Mouse (Mus musculus) ES-Bruce4 (cell line): ENCODE results near the gene Sept9. TPM values are rescaled to one million over a fixed set of nuclear protein-coding genes. Genes with fewer than 3 reads are reported as not detected.

Experiments
- H3K27ac ChIP-seq: 2 replicates; pipeline ENCODE4 v1.5.1; 2012; ENCODE audit warnings: low read length, inconsistent platforms; ENCODE audit not compliant: insufficient read depth
- H3K27me3 ChIP-seq: 2 replicates; pipeline ENCODE4 v1.6.1; 2012; ENCODE audit warnings: mild to moderate bottlenecking, low read length, inconsistent platforms; ENCODE audit not compliant: control insufficient read depth, poor library complexity, insufficient read depth, severe bottlenecking
- H3K36me3 ChIP-seq: 2 replicates; pipeline ENCODE4 v1.6.1; 2012; ENCODE audit warnings: inconsistent platforms, mild to moderate bottlenecking, low read length, moderate library complexity; ENCODE audit not compliant: control insufficient read depth, poor library complexity, insufficient read depth, severe bottlenecking
- H3K4me1 ChIP-seq: one replicate; pipeline ENCODE4 v1.8.1; 2011; ENCODE audit warnings: low read length; ENCODE audit not compliant: control insufficient read depth, insufficient read depth
- H3K4me3 ChIP-seq: 2 replicates; pipeline ENCODE4 v1.5.1; 2011; ENCODE audit warnings: low read depth, mild to moderate bottlenecking, low read length
- H3K9ac ChIP-seq: 2 replicates; pipeline ENCODE4 v1.6.1; 2012; ENCODE audit warnings: low read depth, mild to moderate bottlenecking, inconsistent platforms; ENCODE audit not compliant: poor library complexity, severe bottlenecking
- H3K9me3 ChIP-seq: replicated peaks from 2 replicates; pipeline ENCODE4 v1.6.1; 2012; ENCODE audit warnings: mild to moderate bottlenecking, low read length, inconsistent platforms; ENCODE audit not compliant: control insufficient read depth, poor library complexity, insufficient read depth, severe bottlenecking
- CTCF ChIP-seq: IDR thresholded peaks from one replicate; pipeline ENCODE4 v1.8.1; 2011; ENCODE audit warnings: low read depth, low read length
- EP300 ChIP-seq: IDR thresholded peaks from 2 replicates; pipeline ENCODE4 v1.6.1; 2011; ENCODE audit warnings: low read depth, low read length; ENCODE audit not compliant: insufficient read depth
- POLR2A ChIP-seq: IDR thresholded peaks from one replicate; pipeline ENCODE4 v1.8.1; 2011; ENCODE audit warnings: low read length; ENCODE audit not compliant: insufficient read depth
- polyA plus RNA-seq: library from polyadenylated mRNA; stranded (reverse); fragments of >200 nt; gene quantifications from 2 replicates; pipeline ENCODE4 v1.2.4, GENCODE M21; 2011; ENCODE audit warnings: low read depth; ENCODE audit not compliant: missing spikeins, insufficient read depth, insufficient read length

The Sept9 gene
- polyA plus RNA-seq, 1 experiment, result 123 TPM

DNA sequence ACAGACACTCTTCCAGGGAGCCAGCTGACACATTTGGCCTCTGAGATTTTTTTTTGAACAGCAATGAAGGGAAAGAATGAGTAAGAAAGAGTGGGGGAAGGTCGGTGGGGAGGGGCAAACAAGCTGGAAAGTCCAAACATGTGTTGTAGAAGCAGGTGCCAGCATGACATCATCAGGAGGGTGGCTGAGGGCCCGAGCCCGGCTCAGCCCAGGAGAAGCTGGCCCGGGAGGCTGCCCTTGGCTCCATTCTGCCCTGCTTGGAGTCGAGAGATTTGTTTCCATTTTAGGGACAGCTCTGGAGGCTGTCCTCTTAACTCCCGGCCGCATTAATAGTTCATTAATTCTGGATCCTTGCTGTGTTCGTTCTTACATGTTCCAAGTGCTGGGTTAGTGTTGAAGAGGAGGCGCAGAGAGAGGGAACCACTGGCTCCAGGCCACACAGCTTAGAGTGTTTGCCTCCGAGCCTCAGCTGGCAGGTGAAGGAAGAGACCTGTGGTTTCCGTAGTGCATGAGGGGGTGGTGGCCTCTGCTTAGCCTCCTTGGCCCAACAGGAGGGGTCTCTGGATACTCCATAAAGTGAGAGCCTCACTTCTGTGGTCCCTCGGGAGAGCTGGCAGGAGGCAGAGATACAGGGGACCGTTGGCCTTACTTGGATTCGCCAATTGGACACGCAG lies 111.8 kb downstream of the Sept9 start:
- Histone ChIP-seq H3K9ac (peak overlapping the region; percentile 7; the same call in 1 of the 2 replicates), H3K4me3 (no peak overlapping the region), H3K9me3 (no peaks in the 10 kb centered on the region), H3K27ac (peak overlapping the region; percentile 10; the same call in 1 of the 2 replicates), H3K27me3 (no peaks in the 10 kb centered on the region), H3K36me3 (no peaks in the 10 kb centered on the region), H3K4me1 (peaks cover 21% of the 10 kb centered on the region)
- TF ChIP-seq EP300 (no peak), POLR2A (no peak), CTCF (no peak)

DNA sequence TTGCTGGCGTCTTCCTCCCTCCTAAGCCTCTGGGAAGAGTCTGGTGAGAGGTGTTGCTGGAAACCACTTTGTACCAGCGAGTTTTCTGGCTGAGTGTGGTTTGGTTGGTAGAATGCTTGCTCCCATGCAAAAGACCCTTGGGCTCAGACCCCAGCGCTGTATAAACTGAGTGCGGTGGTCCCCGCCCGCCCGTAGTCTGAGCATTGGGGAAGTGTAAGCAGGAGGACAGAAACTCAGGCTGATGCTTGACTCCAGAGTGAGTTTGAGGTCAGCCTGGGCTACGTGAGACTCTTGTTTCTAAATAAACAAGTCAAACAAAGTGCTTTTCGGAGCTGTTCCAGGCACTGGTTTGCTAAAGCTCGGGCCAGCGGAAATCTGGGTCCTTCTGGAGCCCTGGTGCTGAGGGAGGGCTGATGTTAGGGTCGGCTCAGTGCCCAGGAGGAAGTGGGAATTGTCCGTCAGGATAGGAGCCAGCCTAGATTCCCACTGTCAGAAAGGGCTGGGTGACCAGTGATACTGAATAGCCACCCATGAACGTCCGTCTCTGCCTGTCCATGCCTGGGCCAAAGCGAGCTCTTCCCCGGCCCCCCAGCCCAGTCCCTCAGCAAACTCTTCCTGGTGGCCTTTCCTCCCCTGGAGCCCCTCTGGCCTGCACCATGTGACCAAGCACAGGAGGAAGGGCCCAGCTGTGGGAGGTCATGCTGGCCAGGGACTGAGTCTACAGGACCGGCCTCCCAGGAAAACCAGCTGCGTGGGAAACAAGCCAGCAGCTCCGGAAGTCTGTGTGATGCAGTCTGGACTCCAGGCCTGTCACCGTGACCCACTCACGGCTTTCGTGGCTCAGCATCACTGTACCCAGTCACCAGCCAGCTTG lies 112.8 kb downstream of the Sept9 start:
- TF ChIP-seq POLR2A (no peak), EP300 (no peak), CTCF (no peak)
- H3K27ac ChIP-seq, result peak overlapping the region; percentile 10; the same call in 1 of the 2 replicates

DNA sequence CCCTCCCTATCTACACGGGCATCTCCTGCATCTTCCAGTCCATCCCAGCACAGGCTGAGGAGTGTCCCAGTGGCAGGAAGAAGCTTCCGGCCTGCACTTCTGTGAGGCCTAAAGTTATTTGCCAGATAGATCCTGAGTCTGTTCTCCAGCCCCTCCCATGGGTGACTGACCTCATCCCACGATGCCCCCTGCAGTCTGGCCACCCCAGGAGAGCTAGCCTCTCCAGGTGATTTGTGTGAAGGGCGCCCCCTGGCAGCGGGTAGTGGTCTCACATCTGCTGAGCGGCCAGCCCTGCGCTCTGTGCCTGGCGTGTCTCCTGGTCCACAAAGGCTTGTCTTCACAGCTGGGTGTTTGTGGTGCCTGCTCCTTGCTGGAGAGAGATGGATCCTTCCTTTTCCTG lies 113.5 kb downstream of the Sept9 start:
- Histone ChIP-seq H3K27me3 (no peaks in the 10 kb centered on the region), H3K4me1 (peaks cover 19% of the 10 kb centered on the region), H3K9ac (no peak overlapping the region), H3K4me3 (no peak overlapping the region), H3K36me3 (no peaks in the 10 kb centered on the region), H3K27ac (no peak overlapping the region), H3K9me3 (no peaks in the 10 kb centered on the region)
- TF ChIP-seq POLR2A (no peak), CTCF (peak; percentile 82), EP300 (no peak)

More for the DNA sequence above, 112.8 kb downstream of the Sept9 start:
- no peaks in the 10 kb centered on the region for H3K36me3 ChIP-seq
- H3K27me3 ChIP-seq, result no peaks in the 10 kb centered on the region
- no peak overlapping the region for H3K4me3 ChIP-seq
- H3K9me3 ChIP-seq, result no peaks in the 10 kb centered on the region
- H3K4me1 ChIP-seq, result peaks cover 18% of the 10 kb centered on the region
- H3K9ac ChIP-seq, result no peak overlapping the region

DNA sequence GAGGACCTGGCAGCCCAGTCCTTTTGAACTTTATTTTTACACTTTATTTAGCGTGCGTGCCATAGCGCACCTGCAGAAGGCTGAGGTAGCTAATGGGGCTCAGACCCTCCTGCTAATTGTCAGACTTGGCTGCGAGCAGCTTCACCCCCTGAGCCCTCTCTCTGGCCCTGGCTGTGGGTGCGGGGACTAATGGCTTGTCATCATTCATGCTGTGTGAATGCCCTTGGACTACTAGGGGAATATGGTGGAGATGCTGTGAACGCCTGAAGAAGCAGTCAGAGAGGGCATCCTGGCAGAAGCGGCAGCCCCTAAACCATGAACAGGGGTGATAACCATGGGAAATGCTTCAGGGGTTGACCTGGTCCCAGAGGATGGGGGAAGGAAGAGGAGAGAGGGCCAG lies 114.0 kb downstream of the Sept9 start:
- Histone ChIP-seq H3K4me1 (peaks cover 23% of the 10 kb centered on the region), H3K27me3 (no peaks in the 10 kb centered on the region), H3K27ac (no peak overlapping the region), H3K9me3 (no peaks in the 10 kb centered on the region), H3K9ac (no peak overlapping the region), H3K36me3 (no peaks in the 10 kb centered on the region), H3K4me3 (no peak overlapping the region)
- TF ChIP-seq POLR2A, result no peak
- no peak for TF ChIP-seq CTCF
- TF ChIP-seq EP300, result no peak

DNA sequence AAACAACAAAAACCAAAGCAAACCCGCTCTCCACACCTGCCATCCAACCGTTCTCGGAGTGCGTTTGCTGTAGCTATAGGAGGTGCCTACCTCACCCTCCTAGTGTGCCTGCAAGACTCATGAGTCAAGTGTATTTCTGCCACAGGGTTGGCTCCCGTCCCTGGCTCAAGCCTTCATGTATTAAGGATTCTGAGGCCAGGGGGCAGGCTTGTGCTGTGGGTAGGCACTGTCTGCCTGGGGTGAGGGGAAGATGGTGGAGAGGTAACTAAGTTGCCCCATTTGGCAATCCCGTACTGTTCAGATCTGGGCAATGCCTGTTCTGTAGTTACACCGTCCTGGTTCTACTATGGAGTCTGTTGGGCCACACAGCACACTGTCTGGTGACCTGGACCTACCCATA lies 114.6 kb downstream of the Sept9 start:
- Histone ChIP-seq H3K4me1 (peaks cover 28% of the 10 kb centered on the region), H3K9me3 (no peaks in the 10 kb centered on the region), H3K27me3 (no peaks in the 10 kb centered on the region), H3K9ac (no peak overlapping the region), H3K36me3 (no peaks in the 10 kb centered on the region), H3K4me3 (no peak overlapping the region), H3K27ac (no peak overlapping the region)
- TF ChIP-seq EP300 (no peak), CTCF (peak; percentile 43)

DNA sequence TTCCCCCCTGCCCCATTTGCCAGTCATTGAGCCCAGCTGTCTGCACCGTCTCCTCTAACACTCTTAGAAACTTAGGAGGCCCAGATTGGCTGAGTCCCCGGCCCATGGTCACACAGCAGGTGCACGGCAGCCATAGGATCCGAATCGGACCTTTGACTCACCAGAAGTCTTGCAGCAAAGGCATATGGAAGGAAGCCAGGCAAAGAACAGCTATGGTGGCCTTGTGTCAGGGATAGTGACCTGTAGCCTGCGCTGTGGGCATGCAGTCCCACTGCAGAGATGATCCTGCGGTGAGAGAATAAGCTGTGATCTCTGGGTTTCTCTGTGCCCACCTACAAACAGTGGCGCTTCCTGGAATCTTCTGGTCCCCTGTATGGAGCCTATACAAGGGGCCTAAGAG lies 115.1 kb downstream of the Sept9 start:
- peaks cover 26% of the 10 kb centered on the region for H3K4me1 ChIP-seq
- H3K27me3 ChIP-seq, result no peaks in the 10 kb centered on the region
- no peak overlapping the region for H3K4me3 ChIP-seq
- no peaks in the 10 kb centered on the region for H3K36me3 ChIP-seq
- H3K9ac ChIP-seq, result no peak overlapping the region
- no peak overlapping the region for H3K27ac ChIP-seq
- H3K9me3 ChIP-seq, result no peaks in the 10 kb centered on the region
- no peak for TF ChIP-seq CTCF
- no peak for TF ChIP-seq POLR2A
- TF ChIP-seq EP300, result no peak
